Comparison of ENCODE assay signal across 16 mouse cellular contexts in genomic region chr4:135918635-135919279, GRCm38 (mm10). TPM values are rescaled to one million over a fixed set of nuclear protein-coding genes. Genes with fewer than 3 reads are reported as not detected.
DNase-seq lines count a peak whose midpoint lies in the region; ATAC-seq and TF ChIP-seq lines count a peak whose summit lies in the region.
"Had no signal": no experiment of that assay in that cellular context is flagged by ENCODE, and none has a peak within 500 bp of the region (broad histone marks: within the 10 kb centered on the region; RNA-seq: fewer than 3 reads in every experiment).

No protein-coding gene starts in this region.

- 81% methylated on average over 13 of the region's 13 CpGs for WGBS in heart, embryonic 11.5 days (ENCODE audit: insufficient replicate concordance)
- WGBS in forebrain, embryonic 11.5 days: 90% methylated on average over 13 of the region's 13 CpGs
- 89% methylated on average over 13 of the region's 13 CpGs for WGBS in neural tube, embryonic 15.5 days

- no peak overlapping the region for H3K4me2 ChIP-seq in heart, embryonic 11.5 days
- H3K4me2 ChIP-seq in forebrain, embryonic 11.5 days (ENCODE audit: low read depth, low read length, severe bottlenecking): no peak overlapping the region
- no peak overlapping the region for H3K4me2 ChIP-seq in neural tube, embryonic 15.5 days
- H3K4me2 ChIP-seq: kidney, embryonic 15.5 days; neural tube, embryonic 12.5 days had no signal

- no peaks in the 10 kb centered on the region for H3K9me3 ChIP-seq in heart, embryonic 11.5 days (replicated peaks; ENCODE audit: control insufficient read depth, low read length)
- no peaks in the 10 kb centered on the region for H3K9me3 ChIP-seq in forebrain, embryonic 11.5 days (ENCODE audit: control insufficient read depth, low read length)
- no peaks in the 10 kb centered on the region for H3K9me3 ChIP-seq in neural tube, embryonic 15.5 days (replicated peaks)
- H3K9me3 ChIP-seq: kidney, embryonic 15.5 days; neural tube, embryonic 12.5 days had no signal

- 0 out of 2 replicates have a peak, but pooled peaks cover 3% of the 10 kb centered on the region for H3K27me3 ChIP-seq in heart, embryonic 11.5 days (ENCODE audit: control insufficient read depth, insufficient read depth, low read length)
- H3K27me3 ChIP-seq in testis, adult 2 months (ENCODE audit: control insufficient read depth, insufficient read depth, low read length): no peaks in the 10 kb centered on the region
- H3K27me3 ChIP-seq in forebrain, embryonic 11.5 days (ENCODE audit: control insufficient read depth, insufficient read depth, low read length): no peaks in the 10 kb centered on the region
- no peaks in the 10 kb centered on the region for H3K27me3 ChIP-seq in neural tube, embryonic 15.5 days (replicated peaks)
- H3K27me3 ChIP-seq: kidney, embryonic 15.5 days; neural tube, embryonic 12.5 days; Patski had no signal

- TF ChIP-seq CTCF in testis, adult 2 months (IDR thresholded peaks at IDR 0.05; ENCODE audit: control insufficient read depth, insufficient read depth, insufficient replicate concordance, low read depth, low read length): no peak

- TF ChIP-seq POLR2A in testis, adult 2 months (IDR thresholded peaks at IDR 0.05; ENCODE audit: control insufficient read depth, low read depth, low read length): no peak

- no peak for ATAC-seq in heart, embryonic 11.5 days (replicated peaks; ENCODE audit: insufficient number of reproducible peaks, low FRiP score, low TSS enrichment)
- ATAC-seq in forebrain, embryonic 11.5 days (replicated peaks; ENCODE audit: low FRiP score): no peak
- no peak for ATAC-seq in neural tube, embryonic 15.5 days (ENCODE audit: low FRiP score)
- ATAC-seq: Patski had no signal

- no peaks in the 10 kb centered on the region for H3K36me3 ChIP-seq in heart, embryonic 11.5 days (ENCODE audit: control insufficient read depth, insufficient read depth, low read length)
- H3K36me3 ChIP-seq in testis, adult 2 months (ENCODE audit: control insufficient read depth, insufficient read depth, low read length): no peaks in the 10 kb centered on the region
- no peaks in the 10 kb centered on the region for H3K36me3 ChIP-seq in forebrain, embryonic 11.5 days (ENCODE audit: control insufficient read depth, insufficient read depth, low read length)
- H3K36me3 ChIP-seq in neural tube, embryonic 15.5 days: 0 out of 2 replicates have a peak, but pooled peaks cover 8% of the 10 kb centered on the region
- H3K36me3 ChIP-seq: neural tube, embryonic 12.5 days had no signal

- H3K27ac ChIP-seq in heart, embryonic 11.5 days (ENCODE audit: low read depth, low read length): no peak overlapping the region
- peak overlapping the region; percentile 45; the same call in 1 of the 2 replicates for H3K27ac ChIP-seq in testis, adult 2 months (ENCODE audit: control insufficient read depth, insufficient read depth, low read depth, low read length)
- H3K27ac ChIP-seq in forebrain, embryonic 11.5 days (ENCODE audit: low read depth, low read length): no peak overlapping the region
- H3K27ac ChIP-seq in neural tube, embryonic 15.5 days (replicated peaks): no peak overlapping the region
- H3K27ac ChIP-seq: kidney, embryonic 15.5 days; neural tube, embryonic 12.5 days had no signal

- 0 out of 2 replicates have a peak, but pooled peaks cover 6% of the 10 kb centered on the region for H3K4me1 ChIP-seq in heart, embryonic 11.5 days (ENCODE audit: control insufficient read depth, insufficient read depth, low read length)
- H3K4me1 ChIP-seq in testis, adult 2 months (ENCODE audit: control insufficient read depth, insufficient read depth, low read length): peaks cover 16% of the 10 kb centered on the region
- H3K4me1 ChIP-seq in forebrain, embryonic 11.5 days (replicated peaks; ENCODE audit: control insufficient read depth, insufficient read depth, low read length): peaks cover 7% of the 10 kb centered on the region; the same call in 1 of the 2 replicates
- H3K4me1 ChIP-seq in neural tube, embryonic 15.5 days: peaks cover 16% of the 10 kb centered on the region

- DNase-seq in heart, adult 11 months: peak; percentile 93
- DNase-seq in testis, postnatal 14 days (ENCODE audit: low spot score): no peak
- DNase-seq in lung, postnatal 36 days: peak; percentile 65
- DNase-seq in forebrain, embryonic 11.5 days (ENCODE audit: low spot score): no peak
- no peak for DNase-seq in cerebellum, adult 8-10 months
- DNase-seq: adrenal gland, postnatal 10 days; cerebellum, postnatal 25 days; heart, postnatal 4 days; right cerebral cortex, postnatal 25 days; thymus, postnatal 14 days had no signal

- no peak overlapping the region for H3K9ac ChIP-seq in heart, embryonic 11.5 days (ENCODE audit: low read depth, low read length)
- H3K9ac ChIP-seq in forebrain, embryonic 11.5 days (ENCODE audit: low read length): no peak overlapping the region
- H3K9ac ChIP-seq in neural tube, embryonic 15.5 days (replicated peaks): no peak overlapping the region
- H3K9ac ChIP-seq: kidney, embryonic 15.5 days; neural tube, embryonic 12.5 days had no signal

- H3K4me3 ChIP-seq in heart, embryonic 11.5 days (ENCODE audit: low read depth, low read length): no peak overlapping the region
- no peak overlapping the region for H3K4me3 ChIP-seq in testis, adult 2 months (ENCODE audit: control insufficient read depth, low read depth, low read length)
- no peak overlapping the region for H3K4me3 ChIP-seq in forebrain, embryonic 11.5 days (ENCODE audit: low read depth, low read length)
- H3K4me3 ChIP-seq in neural tube, embryonic 15.5 days (replicated peaks): no peak overlapping the region
- H3K4me3 ChIP-seq: kidney, embryonic 15.5 days; neural tube, embryonic 12.5 days had no signal

RNA-seq across cellular contexts. Expression of gene Fuca1, which starts 1.8 kb away (rescaled TPM):
- 42.4 and 46.5 TPM in 2 replicates for polyA plus RNA-seq in heart, embryonic 11.5 days (2014; fragmentation: Nextera tagmentation; extraction: Ambion mirVana)
- polyA plus RNA-seq in testis, adult 2 months (2012; rRNA removed): 76.9 and 84.0 TPM in 2 replicates
- 42.3 and 49.2 TPM in 2 replicates for polyA plus RNA-seq in forebrain, embryonic 11.5 days (2014; fragmentation: Nextera tagmentation; extraction: Ambion mirVana)
- 68.6 and 71.5 TPM in 2 replicates for polyA plus RNA-seq in neural tube, embryonic 15.5 days (2015; fragmentation: Nextera tagmentation; extraction: Ambion mirVana)

RNA-seq across cellular contexts. Expression of gene Cnr2, which starts 23.6 kb away (rescaled TPM):
- polyA plus RNA-seq in heart, embryonic 11.5 days (2014; fragmentation: Nextera tagmentation; extraction: Ambion mirVana): 0.25 and 0.73 TPM in 2 replicates
- 0.38 and 0.51 TPM in 2 replicates for polyA plus RNA-seq in testis, adult 2 months (2012; rRNA removed)
- 0.13 and 0.17 TPM in 2 replicates for polyA plus RNA-seq in forebrain, embryonic 11.5 days (2014; fragmentation: Nextera tagmentation; extraction: Ambion mirVana)
- 0.10 and 0.50 TPM in 2 replicates for polyA plus RNA-seq in neural tube, embryonic 15.5 days (2015; fragmentation: Nextera tagmentation; extraction: Ambion mirVana)

RNA-seq across cellular contexts. Expression of gene Hmgcl, which starts 27.5 kb away (rescaled TPM):
- 75.9 and 84.0 TPM in 2 replicates for polyA plus RNA-seq in heart, embryonic 11.5 days (2014; fragmentation: Nextera tagmentation; extraction: Ambion mirVana)
- 10.2 and 11.6 TPM in 2 replicates for polyA plus RNA-seq in testis, adult 2 months (2012; rRNA removed)
- 55.9 and 59.9 TPM in 2 replicates for polyA plus RNA-seq in forebrain, embryonic 11.5 days (2014; fragmentation: Nextera tagmentation; extraction: Ambion mirVana)
- 68.2 and 68.9 TPM in 2 replicates for polyA plus RNA-seq in neural tube, embryonic 15.5 days (2015; fragmentation: Nextera tagmentation; extraction: Ambion mirVana)

RNA-seq across cellular contexts. Expression of gene Gale, which starts 44.8 kb away (rescaled TPM):
- polyA plus RNA-seq in heart, embryonic 11.5 days (2014; fragmentation: Nextera tagmentation; extraction: Ambion mirVana): 30.2 and 31.8 TPM in 2 replicates
- 8.9 and 10.8 TPM in 2 replicates for polyA plus RNA-seq in testis, adult 2 months (2012; rRNA removed)
- 29.9 and 32.5 TPM in 2 replicates for polyA plus RNA-seq in forebrain, embryonic 11.5 days (2014; fragmentation: Nextera tagmentation; extraction: Ambion mirVana)
- 47.7 and 53.5 TPM in 2 replicates for polyA plus RNA-seq in neural tube, embryonic 15.5 days (2015; fragmentation: Nextera tagmentation; extraction: Ambion mirVana)

RNA-seq across cellular contexts. Expression of gene Pnrc2, which starts 45.1 kb away (rescaled TPM):
- polyA plus RNA-seq in heart, embryonic 11.5 days (2014; fragmentation: Nextera tagmentation; extraction: Ambion mirVana): 138 and 144 TPM in 2 replicates
- polyA plus RNA-seq in testis, adult 2 months (2012; rRNA removed): 6.4 and 7.4 TPM in 2 replicates
- 220 and 234 TPM in 2 replicates for polyA plus RNA-seq in forebrain, embryonic 11.5 days (2014; fragmentation: Nextera tagmentation; extraction: Ambion mirVana)
- polyA plus RNA-seq in neural tube, embryonic 15.5 days (2015; fragmentation: Nextera tagmentation; extraction: Ambion mirVana): 82.1 and 114 TPM in 2 replicates

Comparison
In these comparisons a context has a peak if more than half of its experiments do, and no peak if none do; other contexts are left out.
1. DNase-seq: peak in heart, adult 11 months (single experiment) and lung, postnatal 36 days (single experiment); none in testis, postnatal 14 days (single experiment), forebrain, embryonic 11.5 days (single experiment) and cerebellum, adult 8-10 months (single experiment).